In the genomic region with DNA sequence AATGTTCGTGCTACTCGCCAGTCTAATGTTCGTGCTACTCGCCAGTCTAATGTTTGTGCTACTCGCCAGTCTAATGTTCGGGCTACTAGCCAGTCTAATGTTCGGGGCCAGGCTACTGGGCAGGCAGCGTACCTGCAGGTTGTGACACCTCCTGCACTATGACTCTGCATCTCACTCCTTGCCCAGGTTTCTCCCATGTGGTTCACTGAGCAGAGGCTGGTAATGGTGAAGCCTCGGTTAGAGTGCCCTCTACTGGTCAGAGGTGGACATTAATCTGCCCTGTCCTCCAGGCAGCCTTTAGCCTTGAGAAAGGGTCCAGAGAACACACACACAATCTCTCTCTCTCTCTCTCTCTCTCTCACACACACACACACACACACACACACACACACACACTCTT, we compare ENCODE assay signal across 8 mouse cellular contexts. TPM values are rescaled to one million over a fixed set of nuclear protein-coding genes. Genes with fewer than 3 reads are reported as not detected.
DNase-seq lines count a peak whose midpoint lies in the region; ATAC-seq and TF ChIP-seq lines count a peak whose summit lies in the region.

No protein-coding gene starts in this region.

- no peak overlapping the region for H3K4me2 ChIP-seq in intestine, embryonic 16.5 days (ENCODE audit: low read depth, low read length)
- no peak overlapping the region for H3K4me2 ChIP-seq in midbrain, embryonic 12.5 days (replicated peaks)

- no peak overlapping the region for H3K9ac ChIP-seq in intestine, embryonic 16.5 days (ENCODE audit: low read depth, low read length)
- no peak overlapping the region for H3K9ac ChIP-seq in midbrain, embryonic 12.5 days (replicated peaks)

- intact Hi-C loops in gastrocnemius, adult 2 months (cut with DNase I): no loop called here
- intact Hi-C loops in left cerebral cortex, postnatal 10 days (cut with DNase I): loop anchor here (2.0 to 5.0 kb wide), 2 partner anchors 323 to 405 kb away; no protein-coding TSS in a partner anchor

- H3K4me3 ChIP-seq in gastrocnemius, adult 2 months: no peak overlapping the region
- H3K4me3 ChIP-seq in intestine, embryonic 16.5 days (ENCODE audit: low read length): no peak overlapping the region
- no peak overlapping the region for H3K4me3 ChIP-seq in midbrain, embryonic 12.5 days

- no peaks in the 10 kb centered on the region for H3K36me3 ChIP-seq in intestine, embryonic 16.5 days (ENCODE audit: control insufficient read depth, insufficient read depth, low read length)
- peaks cover 15% of the 10 kb centered on the region; the same call in 1 of the 2 replicates for H3K36me3 ChIP-seq in midbrain, embryonic 12.5 days

- H3K27ac ChIP-seq in gastrocnemius, adult 2 months: no peak overlapping the region
- H3K27ac ChIP-seq in intestine, embryonic 16.5 days (ENCODE audit: low read length): no peak overlapping the region
- no peak overlapping the region for H3K27ac ChIP-seq in midbrain, embryonic 12.5 days (replicated peaks)

- DNase-seq in urinary bladder, postnatal 14 days (ENCODE audit: low spot score): peak; percentile 77
- DNase-seq in urinary bladder, postnatal 10 days (ENCODE audit: low spot score): no peak
- peak; percentile 84 for DNase-seq in embryo, embryonic 10 days (ENCODE audit: low spot score)
- peak; percentile 75 for DNase-seq in gastrocnemius, adult 2 months
- DNase-seq in left cerebral cortex, postnatal 10 days (ENCODE audit: extremely low spot score in 1 of 2, low spot score in 2 of 2): peak; percentile 65 to 72
- peak; percentile 28 to 60 for DNase-seq in spleen, postnatal 10 days (ENCODE audit: low spot score in 2 of 2)

- 59% methylated on average over 9 of the region's 9 CpGs for WGBS in intestine, embryonic 16.5 days
- WGBS in midbrain, embryonic 12.5 days: 65% methylated on average over 9 of the region's 9 CpGs

- no peaks in the 10 kb centered on the region for H3K4me1 ChIP-seq in intestine, embryonic 16.5 days (ENCODE audit: control insufficient read depth, insufficient read depth, low read length)
- no peaks in the 10 kb centered on the region for H3K4me1 ChIP-seq in midbrain, embryonic 12.5 days

- H3K9me3 ChIP-seq in intestine, embryonic 16.5 days (ENCODE audit: control insufficient read depth, low read length): no peaks in the 10 kb centered on the region
- H3K9me3 ChIP-seq in midbrain, embryonic 12.5 days: no peaks in the 10 kb centered on the region

- H3K27me3 ChIP-seq in intestine, embryonic 16.5 days (replicated peaks; ENCODE audit: control insufficient read depth, insufficient read depth, low read length): 0 out of 2 replicates have a peak, but pooled peaks cover 2% of the 10 kb centered on the region
- 0 out of 2 replicates have a peak, but pooled peaks cover 7% of the 10 kb centered on the region for H3K27me3 ChIP-seq in midbrain, embryonic 12.5 days

- peak; percentile 78; the same call in 1 of the 2 replicates for ATAC-seq in intestine, embryonic 16.5 days
- ATAC-seq in midbrain, embryonic 12.5 days (ENCODE audit: low FRiP score, low read depth): peak; percentile 74; the same call in 1 of the 2 replicates

- peak; percentile 79 for TF ChIP-seq CTCF in gastrocnemius, adult 2 months (IDR thresholded peaks at IDR 0.05)

RNA-seq across cellular contexts. Expression of gene Tspan11, which starts 58.3 kb away (rescaled TPM):
- 1 to 10 TPM in 1 of 2 experiments, under 1 TPM in 1; 0.74 to 1.0 TPM for total RNA-seq in gastrocnemius, adult 2 months (2021)
- 2.5 and 3.5 TPM in 2 replicates for polyA plus RNA-seq in intestine, embryonic 16.5 days (2015; fragmentation: Nextera tagmentation; extraction: Ambion mirVana)
- total RNA-seq in left cerebral cortex, postnatal 10 days (2021): 1 to 10 TPM; 1.7 to 1.9 TPM
- 14.5 and 17.1 TPM in 2 replicates for polyA plus RNA-seq in midbrain, embryonic 12.5 days (2016; fragmentation: Nextera tagmentation; extraction: Ambion mirVana)
